Mouse (Mus musculus) small intestine, adult 2 months (tissue): ENCODE measurements around the gene Slc20a1.

Source experiments
- CTCF ChIP-seq: fragments of 200-500 bp; IDR thresholded peaks from 2 replicates; pipeline ENCODE4 v1.5.1; 2012; ENCODE audit warnings: low read depth, mild to moderate bottlenecking, control low read depth, inconsistent platforms, low read length, moderate library complexity, mixed read lengths; ENCODE audit not compliant: insufficient replicate concordance, insufficient read length; ENCODE audit errors: extremely low read depth
- POLR2A ChIP-seq: fragments of 200-500 bp; IDR thresholded peaks from 2 replicates; pipeline ENCODE4 v1.6.1; 2012; ENCODE audit warnings: low read depth, mild to moderate bottlenecking, control low read depth, inconsistent platforms, low read length, moderate library complexity

DNA sequence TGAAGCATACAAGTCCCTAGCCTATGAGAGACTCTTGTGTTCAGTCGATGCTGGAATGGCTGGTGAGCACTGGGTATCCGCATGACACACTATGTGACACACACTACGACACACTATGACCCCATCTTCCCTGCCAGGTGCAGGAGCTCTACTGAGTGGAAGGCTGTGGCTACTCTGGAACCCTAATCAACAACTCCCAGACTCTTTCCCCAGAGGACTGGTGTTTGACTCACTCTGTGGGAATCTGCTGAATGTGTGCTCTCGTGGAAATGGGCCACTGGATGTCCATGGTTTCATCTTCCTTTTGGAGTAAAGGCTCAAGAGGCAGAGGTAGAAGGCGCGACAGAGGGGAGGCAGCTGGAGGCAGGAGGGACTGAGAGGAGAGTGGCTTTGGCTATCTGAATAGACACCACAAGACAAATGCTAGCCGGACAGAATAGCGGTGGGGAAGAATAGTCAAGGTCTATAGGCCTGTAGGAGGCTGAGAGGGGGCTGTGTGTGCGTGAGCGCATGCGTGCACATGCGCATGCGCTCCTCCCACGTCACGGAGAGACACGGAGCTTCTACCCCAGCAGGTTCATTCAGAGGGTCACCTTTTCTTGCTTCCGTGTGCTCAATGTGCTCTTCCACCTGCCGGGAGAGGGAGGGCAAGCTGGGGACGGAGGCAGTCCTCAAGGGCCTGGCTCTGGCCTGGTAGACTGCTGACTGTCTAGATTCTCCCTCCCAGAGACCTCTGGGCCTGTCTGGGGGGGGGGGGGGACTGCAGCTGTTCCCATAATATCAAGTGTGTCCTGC is 54.5 kb downstream of the Slc20a1 start:
- no peak for TF ChIP-seq CTCF
- TF ChIP-seq POLR2A = no peak
